10 mouse cellular contexts compared by ENCODE assay signal in the genomic region with DNA sequence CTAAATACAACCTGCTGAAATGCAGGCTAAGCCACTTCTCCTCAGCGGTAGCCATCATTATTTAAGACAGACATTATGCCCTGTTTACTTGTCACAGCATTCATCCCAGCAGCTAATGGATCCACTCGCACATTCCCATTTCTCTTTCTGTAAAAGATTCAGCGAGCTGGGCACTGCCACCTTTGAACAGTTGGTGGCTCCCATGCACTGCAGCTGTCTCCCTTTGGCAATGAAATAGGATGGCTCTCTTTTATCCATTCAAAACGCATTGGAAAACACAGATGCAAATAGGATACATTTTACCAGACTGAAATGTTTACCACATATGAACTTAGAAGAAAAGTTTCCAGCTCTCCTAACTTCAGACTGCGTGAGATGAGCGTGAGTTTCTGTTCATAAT. TPM values are rescaled to one million over a fixed set of nuclear protein-coding genes. Genes with fewer than 3 reads are reported as not detected.
DNase-seq lines count a peak whose midpoint lies in the region; ATAC-seq and TF ChIP-seq lines count a peak whose summit lies in the region.
"Had no signal": no experiment of that assay in that cellular context is flagged by ENCODE, and none has a peak within 500 bp of the region (broad histone marks: within the 10 kb centered on the region; RNA-seq: fewer than 3 reads in every experiment).

No protein-coding gene starts in this region.

- no peak overlapping the region for H3K9ac ChIP-seq in forebrain, embryonic 12.5 days
- H3K9ac ChIP-seq: heart, embryonic 13.5 days had no signal

- TF ChIP-seq CTCF in thymus, adult 2 months (IDR thresholded peaks at IDR 0.05; ENCODE audit: borderline replicate concordance, control insufficient read depth, extremely low read depth, insufficient read depth, low read length, poor library complexity), result no peak

- no peaks in the 10 kb centered on the region for H3K27me3 ChIP-seq in forebrain, embryonic 12.5 days
- H3K27me3 ChIP-seq in thymus, adult 2 months (ENCODE audit: control insufficient read depth, insufficient read depth, low read length), result no peaks in the 10 kb centered on the region
- H3K27me3 ChIP-seq: heart, embryonic 13.5 days had no signal

- H3K4me2 ChIP-seq in forebrain, embryonic 12.5 days, result no peak overlapping the region
- H3K4me2 ChIP-seq: heart, embryonic 13.5 days had no signal

- H3K36me3 ChIP-seq in forebrain, embryonic 12.5 days (replicated peaks), result no peaks in the 10 kb centered on the region
- no peaks in the 10 kb centered on the region for H3K36me3 ChIP-seq in thymus, adult 2 months (ENCODE audit: control insufficient read depth, insufficient read depth, low read length)
- H3K36me3 ChIP-seq: G1E; heart, embryonic 13.5 days had no signal

- H3K4me3 ChIP-seq in forebrain, embryonic 12.5 days (replicated peaks), result no peak overlapping the region
- no peak overlapping the region for H3K4me3 ChIP-seq in thymus, adult 2 months (ENCODE audit: control insufficient read depth, insufficient read depth, low read length)
- H3K4me3 ChIP-seq: heart, embryonic 13.5 days had no signal

- DNase-seq in heart, adult 11 months, result peak; percentile 41
- no peak for DNase-seq in heart, adult 9 months (ENCODE audit: low spot score in 2 of 2)
- DNase-seq in NIH3T3 (ENCODE audit: low read depth), result peak; percentile 47
- DNase-seq in kidney, postnatal 4 days, result peak; percentile 61 to 63
- DNase-seq in ovary, adult 18-20 months (ENCODE audit: low spot score), result no peak
- no peak for DNase-seq in thymus, adult 2 months

- no peak overlapping the region for H3K27ac ChIP-seq in forebrain, embryonic 12.5 days
- H3K27ac ChIP-seq in thymus, adult 2 months (ENCODE audit: control insufficient read depth, insufficient read depth, low read length), result no peak overlapping the region
- H3K27ac ChIP-seq: heart, embryonic 13.5 days had no signal

- no peak for TF ChIP-seq POLR2A in thymus, adult 2 months (IDR thresholded peaks at IDR 0.05; ENCODE audit: control insufficient read depth, extremely low read depth, insufficient read depth, low read length, poor library complexity)

- 40% methylated on average over 6 of the region's 6 CpGs for WGBS in forebrain, embryonic 12.5 days
- 51% methylated on average over 6 of the region's 6 CpGs for WGBS in thymus, adult 2 months

- H3K9me3 ChIP-seq in forebrain, embryonic 12.5 days, result no peaks in the 10 kb centered on the region
- H3K9me3 ChIP-seq: G1E; heart, embryonic 13.5 days had no signal

- peak; percentile 65; the same call in 1 of the 2 replicates for ATAC-seq in forebrain, embryonic 12.5 days (ENCODE audit: low FRiP score)
- ATAC-seq in megakaryocyte-erythroid progenitor cell, adult 5-6 weeks (replicated peaks; ENCODE audit: low FRiP score, low TSS enrichment, poor library complexity, severe bottlenecking), result peak; percentile 82

- H3K4me1 ChIP-seq in forebrain, embryonic 12.5 days, result no peaks in the 10 kb centered on the region
- no peaks in the 10 kb centered on the region for H3K4me1 ChIP-seq in thymus, adult 2 months (replicated peaks; ENCODE audit: control insufficient read depth, insufficient read depth, low read length)
- H3K4me1 ChIP-seq: heart, embryonic 13.5 days had no signal

RNA-seq across cellular contexts. Expression of a gene that starts 21.5 kb away (rescaled TPM):
- polyA plus RNA-seq in forebrain, embryonic 12.5 days (2016; fragmentation: Nextera tagmentation; extraction: Ambion mirVana), result 0.91 and 1.3 TPM in 2 replicates
- not detected in 2 replicates for total RNA-seq in megakaryocyte-erythroid progenitor cell, adult 5-6 weeks (2014; fragmentation: Nextera tagmentation)
- 0.15 and 1.3 TPM in 2 replicates for total RNA-seq in megakaryocyte-erythroid progenitor cell, adult 5-6 weeks (2017)
- polyA plus RNA-seq in thymus, adult 2 months (2012; rRNA removed), result 0.18 TPM in 2 replicates
- polyA plus RNA-seq: G1E had no signal

Comparison
In these comparisons a context has a peak if more than half of its experiments do, and no peak if none do; other contexts are left out.
1. DNase-seq: peak in heart, adult 11 months (single experiment), NIH3T3 (single experiment) and kidney, postnatal 4 days (2 of 2); none in heart, adult 9 months (0 of 2), ovary, adult 18-20 months (single experiment) and thymus, adult 2 months (single experiment).